Mouse (Mus musculus): ENCODE measurements at regions not wholly inside any gene's neighbourhood (a gene's known extent, or its start where the extent isn't known, plus 50 kb on each side); places are given as distances from the start of the nearest gene placed in this dataset.

DNA sequence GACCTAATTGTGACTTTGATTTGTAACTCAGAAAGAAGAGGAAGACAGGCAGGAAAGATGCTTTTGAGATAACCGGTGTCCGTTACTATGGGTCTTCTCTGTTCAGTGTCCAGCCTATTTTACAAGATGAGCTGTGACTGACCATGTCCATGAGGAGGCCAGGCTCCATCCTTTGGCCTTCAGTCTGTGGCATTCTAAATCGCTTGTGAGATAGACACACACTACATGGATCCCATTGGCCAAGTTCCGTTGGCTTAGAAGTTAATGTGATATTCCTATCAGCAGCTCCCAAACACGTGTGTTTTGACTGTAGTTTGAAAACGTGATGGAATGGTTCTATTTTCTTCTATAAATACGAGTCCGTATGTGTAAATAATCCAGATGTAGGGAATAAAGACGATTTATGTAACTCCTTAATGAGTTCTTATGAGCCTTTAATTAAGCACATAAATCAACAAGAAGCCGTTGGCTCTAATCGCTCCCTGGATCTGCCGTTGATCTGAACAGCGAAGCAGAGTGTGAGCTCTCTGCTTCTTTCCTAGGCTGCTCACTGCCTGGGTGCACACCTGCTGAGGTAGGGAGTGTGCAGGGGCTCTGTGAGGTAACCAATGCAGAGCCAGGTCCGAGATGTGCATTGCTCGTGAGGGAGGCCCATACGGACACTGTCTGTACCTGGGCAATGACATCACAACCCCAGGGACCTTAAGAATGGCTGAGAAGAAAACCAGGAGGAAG is 272.4 kb upstream of the BB014433 start:
- TF ChIP-seq POLR2A (IDR thresholded peaks at IDR 0.05; ENCODE audit: control insufficient read depth, extremely low read depth, insufficient read depth, low read length, poor library complexity) (no peak), CTCF (IDR thresholded peaks at IDR 0.05; ENCODE audit: borderline replicate concordance, control insufficient read depth, extremely low read depth, insufficient read depth, low read length, poor library complexity) (no peak)

All from thymus, adult 2 months (tissue).